Mouse (Mus musculus) bone marrow, adult 2 months (tissue): ENCODE results near the gene Plac9a.
"Not testable (repeated sequence)": the region's sequence is repeated elsewhere in the genome, so short reads cannot be mapped to it uniquely, and the experiment has no call there.

Experiments used
- CTCF ChIP-seq: fragments of 200-500 bp; IDR thresholded peaks from 2 replicates; pipeline ENCODE4 v1.5.1; 2011; ENCODE audit warnings: low read length, control low read depth; ENCODE audit not compliant: control insufficient read depth, insufficient read depth
- POLR2A ChIP-seq: fragments of 200-500 bp; IDR thresholded peaks from 2 replicates; pipeline ENCODE4 v1.6.1; 2011; ENCODE audit warnings: low read depth, mild to moderate bottlenecking, control low read depth, low read length, borderline replicate concordance; ENCODE audit not compliant: control insufficient read depth

- TF ChIP-seq POLR2A, CTCF: not testable (repeated sequence)
These were observed at the start of gene Plac9a for GRCm38 (mm10) chr14:25903000-25903399.
